Mouse (Mus musculus): ENCODE measurements at regions not wholly inside any gene's neighbourhood (a gene's known extent, or its start where the extent isn't known, plus 50 kb on each side); places are given as distances from the start of the nearest gene placed in this dataset.

- DNase-seq (ENCODE audit: low spot score): no peak
These were observed 176.6 kb upstream of the Egflam start for GRCm38 (mm10) chr15:7574811-7575210.

DNA sequence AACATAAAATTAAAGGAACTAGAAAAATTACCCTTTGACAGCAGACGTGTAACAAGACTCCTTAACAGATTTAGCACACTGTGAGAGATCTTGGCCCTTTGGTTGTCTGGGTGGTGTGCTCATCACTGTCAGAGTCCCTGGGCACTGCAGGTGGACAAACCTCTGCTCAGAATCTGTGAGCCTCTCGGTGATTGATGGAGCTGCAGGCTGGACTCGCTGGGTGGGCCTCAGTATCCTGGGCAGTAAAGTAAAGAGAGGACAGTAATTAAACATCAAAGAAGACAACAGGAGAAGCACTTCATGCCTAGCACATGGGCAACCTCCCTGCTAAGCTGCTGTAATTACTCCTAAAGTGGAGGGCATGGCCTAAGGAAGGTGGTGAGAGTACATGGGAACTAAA, 180.2 kb upstream of the Egflam start:
- peak; percentile 25 for DNase-seq (ENCODE audit: low spot score)

GRCm38 (mm10) chr15:7587210-7587609, 189.0 kb upstream of the Egflam start:
- DNase-seq (ENCODE audit: low spot score): no peak

DNA sequence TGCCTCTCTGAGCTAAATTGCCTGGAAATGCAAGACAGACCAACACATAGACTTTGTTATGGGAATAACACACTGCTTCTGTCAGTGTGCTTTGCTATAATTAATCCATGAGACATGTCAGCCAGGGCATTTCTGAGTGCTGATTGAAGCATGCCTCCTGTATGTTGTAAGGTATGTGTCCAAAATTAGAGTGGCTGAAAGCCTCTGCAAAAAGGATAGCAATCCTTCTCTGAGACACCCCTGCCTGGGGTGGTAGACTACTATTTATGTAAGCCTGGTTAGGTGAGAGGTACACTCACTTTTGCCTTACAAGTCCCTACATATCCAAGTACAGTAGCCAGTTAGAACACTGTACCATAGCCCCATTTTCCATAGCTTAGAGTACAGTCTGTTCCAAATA, 193.3 kb upstream of the Egflam start:
- DNase-seq (ENCODE audit: low spot score): no peak

- DNase-seq (ENCODE audit: low spot score): no peak
These were observed 199.1 kb upstream of the Egflam start for GRCm38 (mm10) chr15:7597335-7597734.

DNA sequence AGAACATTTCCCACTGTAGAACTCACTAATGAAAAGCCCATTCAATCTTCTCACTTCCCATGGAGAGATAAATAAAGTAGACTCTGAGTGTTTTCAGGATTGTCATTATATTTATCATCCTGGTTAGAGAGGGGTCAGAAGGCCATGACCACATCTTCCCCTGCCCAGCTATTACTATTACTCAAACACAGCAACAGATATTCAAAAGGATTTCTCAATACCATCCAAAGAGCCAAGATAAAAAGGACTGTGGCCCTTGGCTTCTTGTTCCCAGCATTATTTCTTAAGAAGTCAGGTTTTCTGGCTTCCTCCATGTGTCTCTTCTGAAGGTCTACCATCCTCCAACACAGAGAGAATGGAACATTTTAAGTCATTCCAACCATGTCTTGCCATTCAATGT, 199.6 kb upstream of the Egflam start:
- no peak for DNase-seq (ENCODE audit: low spot score)

DNA sequence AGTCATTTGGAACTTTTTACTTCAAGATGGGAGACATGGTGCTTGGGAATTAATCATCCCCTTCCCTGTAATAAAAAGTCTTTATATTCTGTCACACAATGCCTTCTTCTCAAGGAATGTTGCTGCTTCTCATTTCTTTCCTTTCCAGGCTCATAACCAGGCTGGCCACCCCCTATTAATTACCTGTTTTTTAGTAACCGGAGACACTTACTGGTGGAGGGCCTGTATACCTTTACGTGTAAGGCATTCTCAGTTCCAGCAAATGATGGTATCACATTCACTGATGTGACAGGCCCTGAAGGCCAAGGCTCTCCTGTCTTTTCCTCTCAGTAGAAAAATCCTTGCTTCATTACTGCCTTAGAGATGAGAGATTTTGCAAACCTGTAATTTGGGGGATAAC, 203.3 kb upstream of the Egflam start:
- DNase-seq (ENCODE audit: low spot score): no peak

DNA sequence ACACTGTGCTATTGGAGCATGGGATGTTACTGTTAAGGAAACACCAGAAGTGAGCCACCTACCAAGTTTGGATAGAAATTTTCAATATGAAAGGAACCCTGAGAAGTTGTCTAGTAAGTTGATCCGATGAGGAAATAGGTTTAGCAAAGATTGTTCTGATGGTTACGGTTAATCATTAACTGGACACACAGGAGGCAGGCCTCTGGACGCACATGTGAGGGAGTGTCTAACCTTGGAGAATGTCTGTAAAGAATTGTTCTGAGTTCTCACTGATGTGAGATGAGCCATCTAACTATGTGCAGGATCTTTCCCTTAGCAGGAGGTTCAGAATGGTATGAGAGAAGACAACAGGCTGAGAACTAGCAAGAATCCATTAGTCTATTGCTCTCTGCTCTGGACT, 205.8 kb upstream of the Gdnf start:
- DNase-seq (ENCODE audit: low spot score): no peak

- DNase-seq (ENCODE audit: low spot score): no peak
These were observed 192.7 kb upstream of the Gdnf start for GRCm38 (mm10) chr15:7617954-7618353.

GRCm38 (mm10) chr15:7623026-7623425, 187.6 kb upstream of the Gdnf start:
- no peak for DNase-seq (ENCODE audit: low spot score)

- no peak for DNase-seq (ENCODE audit: low spot score)
These were observed 185.8 kb upstream of the Gdnf start for GRCm38 (mm10) chr15:7624689-7625472.

DNA sequence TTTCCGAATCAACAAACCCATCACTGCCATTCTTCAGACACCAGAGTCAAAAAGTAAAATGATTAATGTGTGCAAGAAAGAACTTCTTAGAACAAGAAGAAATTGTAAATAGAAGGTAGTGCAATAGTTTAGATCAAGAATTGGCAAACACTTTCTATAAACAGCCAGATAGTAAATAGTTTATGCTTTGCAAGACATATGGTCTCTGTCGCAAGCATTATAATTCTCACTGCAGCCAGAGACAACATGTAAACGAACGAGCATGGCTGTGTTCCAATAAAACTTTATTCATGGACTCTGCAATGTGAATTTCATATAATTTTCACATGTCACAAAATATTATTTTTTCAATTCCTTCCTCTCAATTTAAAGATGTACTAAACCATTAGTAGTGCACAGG, 180.8 kb upstream of the Gdnf start:
- no peak for DNase-seq (ENCODE audit: low spot score)

DNA sequence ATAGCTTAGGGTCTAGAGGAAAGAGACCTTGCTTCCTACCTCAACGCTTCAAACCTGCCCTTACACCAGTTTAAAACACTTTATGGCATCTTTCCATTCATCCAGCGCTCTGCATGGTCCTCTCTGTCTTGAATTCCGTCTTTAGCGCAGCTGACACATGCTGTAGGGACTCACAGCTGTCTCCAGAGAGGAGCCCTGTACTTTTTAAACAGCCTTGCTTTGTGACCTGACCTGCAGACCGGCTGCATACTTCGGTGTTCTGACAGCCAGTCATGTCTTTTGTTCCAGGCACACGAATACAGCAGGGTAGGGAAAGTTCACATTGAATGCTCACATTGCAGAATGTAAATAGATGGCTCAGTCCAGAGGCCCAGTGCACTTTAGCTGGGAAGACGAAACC, 175.4 kb upstream of the Gdnf start:
- peak; percentile 28 for DNase-seq (ENCODE audit: low spot score)

- DNase-seq (ENCODE audit: low spot score): no peak
These were observed 171.2 kb upstream of the Gdnf start for GRCm38 (mm10) chr15:7639444-7639843.

- no peak for DNase-seq (ENCODE audit: low spot score)
These were observed 168.6 kb upstream of the Gdnf start for GRCm38 (mm10) chr15:7642075-7642474.

GRCm38 (mm10) chr15:7650705-7651104, 159.9 kb upstream of the Gdnf start:
- DNase-seq (ENCODE audit: low spot score): no peak

DNA sequence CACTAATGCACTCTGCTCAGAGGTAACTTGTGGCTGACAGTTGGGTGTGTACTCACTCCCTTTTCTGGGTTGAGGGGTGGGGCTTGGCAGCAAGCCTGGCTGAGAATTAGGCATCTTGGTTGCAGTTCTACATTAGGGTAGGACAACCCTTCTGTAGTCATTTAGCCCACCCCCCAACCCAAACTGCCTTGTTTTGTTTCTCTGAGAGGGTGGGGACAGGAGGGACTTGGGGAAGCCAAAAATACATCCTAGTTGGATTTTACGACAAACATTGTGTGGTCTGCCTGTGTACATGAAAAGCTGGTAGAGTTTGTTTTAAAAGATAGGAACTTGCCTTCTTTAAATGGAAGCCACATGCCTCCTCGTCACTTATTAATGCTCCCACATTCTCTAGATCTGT, 146.8 kb upstream of the Gdnf start:
- no peak for DNase-seq (ENCODE audit: low spot score)

- no peak for DNase-seq (ENCODE audit: low spot score)
These were observed 141.0 kb upstream of the Gdnf start for GRCm38 (mm10) chr15:7669631-7670030.

DNA sequence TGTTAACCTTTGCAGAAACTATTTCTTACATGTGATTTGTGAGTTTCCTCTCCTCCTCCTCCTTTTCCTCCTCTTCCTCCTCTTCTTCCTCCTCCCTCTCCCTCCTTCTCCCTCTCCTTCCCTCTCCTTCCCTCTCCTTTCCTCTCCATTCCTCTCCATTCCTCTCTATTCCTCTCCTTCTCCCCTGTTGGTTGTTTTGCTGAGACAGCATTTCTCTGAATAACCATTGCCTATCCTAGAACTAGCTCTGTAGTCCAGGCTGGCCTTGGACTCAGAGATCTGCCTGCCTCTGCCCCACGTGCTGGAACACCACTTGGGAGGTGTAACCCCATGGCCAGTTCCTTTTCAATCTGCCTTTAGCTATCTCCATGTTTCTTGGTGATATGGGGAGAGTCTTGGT, 133.7 kb upstream of the Gdnf start:
- no peak for DNase-seq (ENCODE audit: low spot score)

- DNase-seq (ENCODE audit: low spot score): no peak
These were observed 131.9 kb upstream of the Gdnf start for GRCm38 (mm10) chr15:7678711-7679110.

DNA sequence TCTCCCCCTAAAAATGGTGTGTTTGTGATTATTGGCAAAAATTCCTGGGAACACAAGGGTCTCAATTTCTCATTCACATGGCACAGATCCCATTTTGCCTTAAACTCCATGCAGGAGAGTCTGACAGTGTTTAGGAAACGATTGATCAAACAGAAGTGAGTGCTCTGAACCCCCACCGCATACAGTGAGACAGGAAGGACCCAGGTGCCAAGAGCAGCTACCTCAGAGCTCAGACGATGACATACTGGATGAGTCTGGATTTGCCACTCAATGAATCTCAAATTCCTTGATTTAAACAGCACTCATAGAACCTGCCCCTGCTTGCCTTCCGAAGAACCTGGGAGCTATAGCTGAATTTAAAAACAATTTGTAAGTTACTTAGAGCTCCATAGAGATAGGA, 129.6 kb upstream of the Gdnf start:
- no peak for DNase-seq (ENCODE audit: low spot score)

- peak; percentile 68 for DNase-seq (ENCODE audit: low spot score)
These were observed 127.2 kb upstream of the Gdnf start for GRCm38 (mm10) chr15:7683235-7683974.

DNA sequence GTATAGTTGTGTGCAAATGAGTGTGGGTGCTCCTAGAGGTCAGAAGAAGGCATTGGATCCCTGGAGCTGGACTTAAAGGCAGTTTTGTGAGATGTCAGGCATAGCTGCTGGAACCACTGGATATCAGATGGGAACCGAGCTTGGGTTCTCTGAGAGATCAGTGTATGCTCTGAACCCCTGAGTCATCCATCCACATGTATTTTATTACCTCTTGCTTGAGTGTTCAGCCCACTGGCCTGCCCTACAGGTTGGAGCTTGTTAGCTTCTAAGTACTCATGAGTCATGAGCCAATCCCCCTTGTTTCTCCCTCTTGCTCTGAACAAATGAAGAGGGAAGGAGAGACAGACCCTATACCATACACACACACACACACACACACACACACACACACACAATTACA, 119.4 kb upstream of the Gdnf start:
- no peak for DNase-seq (ENCODE audit: low spot score)

DNA sequence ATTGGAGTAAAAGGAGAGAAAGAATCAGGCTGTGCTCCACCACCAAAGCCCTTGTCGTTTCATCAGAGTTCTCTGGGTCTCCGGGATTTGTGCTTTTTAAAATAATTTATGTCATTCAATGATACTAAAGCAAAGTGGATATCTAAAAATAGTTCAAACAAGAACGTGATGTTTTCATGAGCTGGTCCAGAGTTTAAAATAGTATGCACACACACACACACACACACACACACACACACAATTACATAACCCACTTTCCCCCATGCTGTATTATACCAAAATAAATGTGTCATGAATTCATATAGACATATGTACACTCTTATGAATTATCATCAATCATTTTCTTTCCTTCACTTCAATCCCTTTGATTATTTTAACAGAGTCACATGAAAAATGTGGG, 118.5 kb upstream of the Gdnf start:
- DNase-seq (ENCODE audit: low spot score): no peak
